ENCODE assay signal across 17 mouse cellular contexts in the genomic region with DNA sequence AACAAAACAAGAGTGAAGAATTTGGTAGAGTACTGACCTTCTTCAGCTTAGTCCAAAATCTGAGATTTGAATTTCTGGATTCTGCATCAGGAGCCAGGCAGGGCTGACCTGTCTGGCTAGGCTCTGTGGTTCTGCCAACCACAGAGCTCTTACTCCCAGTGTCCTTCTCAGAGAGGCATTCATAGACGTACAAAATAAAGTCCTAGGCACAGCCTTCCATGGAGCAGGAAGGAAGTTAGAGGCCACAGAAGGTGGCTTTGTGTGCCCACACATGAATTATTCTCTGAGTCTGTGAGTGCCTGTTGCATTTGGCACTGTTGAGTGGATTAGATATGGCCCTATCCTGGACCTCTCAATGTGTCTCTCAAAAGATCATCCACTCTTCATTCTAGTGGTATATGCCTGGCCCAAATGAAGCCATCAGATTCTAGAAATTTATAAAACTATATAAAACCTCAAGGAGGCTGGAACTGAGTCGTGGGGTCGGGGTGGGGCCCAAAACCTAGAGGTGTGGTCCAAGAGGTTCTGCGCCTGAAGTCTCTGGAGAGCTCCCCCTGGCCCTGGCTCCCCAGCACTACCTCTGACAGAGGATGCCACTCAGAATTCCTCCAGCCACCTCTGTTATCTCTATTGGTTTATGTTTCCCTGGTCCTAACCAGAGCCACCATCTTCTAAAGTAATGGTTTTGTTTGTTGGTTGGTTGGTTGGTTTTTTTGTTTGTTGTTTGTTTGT.
"Had no signal": no experiment of that assay in that cellular context is flagged by ENCODE, and none has a peak within 500 bp of the region (broad histone marks: within the 10 kb centered on the region; RNA-seq: fewer than 3 reads in every experiment).

No protein-coding gene starts in this region.

- H3K4me3 ChIP-seq: intestine, embryonic 15.5 days; kidney, embryonic 15.5 days; left cerebral cortex, adult 2 months; limb, embryonic 10.5 days; liver, embryonic 15.5 days; megakaryocyte, embryonic 14.5 days; midbrain, embryonic 12.5 days; neural tube, embryonic 12.5 days had no signal

- DNase-seq: kidney, adult 18-20 months; kidney, postnatal 14 days; lung, adult 2 months; lung, postnatal 10 days; lung, postnatal 4 days; thymus, postnatal 14 days had no signal

- H3K27ac ChIP-seq: intestine, embryonic 15.5 days; kidney, embryonic 15.5 days; left cerebral cortex, adult 2 months; liver, embryonic 15.5 days; midbrain, embryonic 12.5 days; neural tube, embryonic 12.5 days; stomach, postnatal 0 days had no signal

- H3K9me3 ChIP-seq: intestine, embryonic 15.5 days; kidney, embryonic 15.5 days; limb, embryonic 10.5 days; liver, embryonic 15.5 days; megakaryocyte, embryonic 14.5 days; midbrain, embryonic 12.5 days; neural tube, embryonic 12.5 days had no signal

- H3K27me3 ChIP-seq: intestine, embryonic 15.5 days; kidney, embryonic 15.5 days; liver, embryonic 15.5 days; midbrain, embryonic 12.5 days; neural tube, embryonic 12.5 days had no signal

- H3K4me2 ChIP-seq: intestine, embryonic 15.5 days; kidney, embryonic 15.5 days; liver, embryonic 11.5 days; liver, embryonic 15.5 days; midbrain, embryonic 12.5 days; neural tube, embryonic 12.5 days had no signal

- H3K4me1 ChIP-seq: intestine, embryonic 15.5 days; limb, embryonic 10.5 days; midbrain, embryonic 12.5 days; neural tube, embryonic 12.5 days had no signal

- ATAC-seq: intestine, embryonic 15.5 days; midbrain, embryonic 16.5 days had no signal

- H3K9ac ChIP-seq: intestine, embryonic 15.5 days; kidney, embryonic 15.5 days; liver, embryonic 15.5 days; midbrain, embryonic 12.5 days; neural tube, embryonic 12.5 days had no signal
